Mouse (Mus musculus): ENCODE data around the gene Cdc16. TPM values are rescaled to one million over a fixed set of nuclear protein-coding genes. Genes with fewer than 3 reads are reported as not detected.
"Not testable (repeated sequence)": the region's sequence is repeated elsewhere in the genome, so short reads cannot be mapped to it uniquely, and the experiment has no call there.

The Cdc16 gene
- total RNA-seq (2015) = 55.3 and 56.4 TPM in 2 replicates
- 33.3 and 37.8 TPM in 2 replicates for total RNA-seq (2017)

DNA sequence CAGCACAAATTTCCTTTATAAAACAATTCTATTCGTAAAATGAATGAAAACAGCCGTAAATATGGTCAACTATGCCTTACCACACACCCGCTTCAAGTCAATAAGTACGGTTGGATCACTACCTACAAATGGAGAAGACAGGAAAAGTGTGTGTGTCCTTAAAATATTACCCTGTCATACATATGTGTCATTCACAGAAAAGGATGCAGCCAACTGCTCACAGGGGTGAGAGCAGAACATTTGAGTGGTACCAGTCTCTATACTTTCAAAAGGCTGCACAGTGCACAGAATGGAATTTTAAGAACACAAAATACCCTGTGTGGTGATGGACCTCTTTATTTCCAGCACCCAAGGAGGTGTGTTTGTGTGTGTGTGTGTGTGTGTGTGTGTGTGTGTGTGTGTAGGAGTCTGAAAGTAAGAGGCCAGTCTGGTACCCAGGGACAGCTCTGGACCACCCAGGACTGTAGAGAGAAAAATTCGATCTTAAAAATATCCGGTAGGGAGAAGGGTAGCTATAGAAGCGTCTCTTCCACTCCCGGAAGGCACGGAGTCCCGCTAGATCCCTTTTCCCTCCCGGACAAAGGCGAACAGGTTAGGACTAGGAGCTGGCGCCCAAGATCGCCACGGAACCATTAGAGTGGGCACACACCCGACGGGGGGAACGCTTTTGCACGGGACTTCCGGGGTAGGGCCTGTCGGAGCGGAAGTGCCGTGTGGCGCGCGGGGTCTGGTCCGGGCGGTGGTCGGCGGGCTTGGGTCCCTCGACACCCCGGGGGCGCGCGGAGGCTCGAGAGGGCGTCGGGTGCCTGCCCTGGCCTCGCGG is at the start of gene Cdc16:
Gene Cdc16 (plus strand): TSS at position 695 of the 823 bp plus-strand sequence.
- ATAC-seq (ENCODE audit: poor library complexity, severe bottlenecking) = peak; percentile 95

DNA sequence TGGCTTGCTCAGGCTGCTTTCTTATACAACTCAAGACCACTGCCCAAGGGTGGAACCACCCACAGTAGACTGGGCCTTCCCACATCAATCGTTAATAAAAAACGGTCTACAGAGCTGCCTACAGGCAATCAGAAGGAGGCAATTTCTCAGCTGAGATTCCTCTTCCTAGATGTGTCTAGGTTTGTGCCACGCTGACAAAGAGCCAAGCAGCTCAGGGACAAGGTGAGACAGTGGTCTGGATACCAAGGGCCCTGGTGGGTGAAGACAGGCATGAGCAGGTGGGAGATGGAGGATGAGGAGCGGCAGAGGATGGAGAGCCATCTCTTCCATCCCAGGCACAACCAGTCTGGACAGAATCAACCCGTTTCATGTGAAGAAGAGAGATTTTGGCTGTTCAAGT is 49.0 kb upstream of the Cdc16 start:
- ATAC-seq (ENCODE audit: poor library complexity, severe bottlenecking) = no peak

DNA sequence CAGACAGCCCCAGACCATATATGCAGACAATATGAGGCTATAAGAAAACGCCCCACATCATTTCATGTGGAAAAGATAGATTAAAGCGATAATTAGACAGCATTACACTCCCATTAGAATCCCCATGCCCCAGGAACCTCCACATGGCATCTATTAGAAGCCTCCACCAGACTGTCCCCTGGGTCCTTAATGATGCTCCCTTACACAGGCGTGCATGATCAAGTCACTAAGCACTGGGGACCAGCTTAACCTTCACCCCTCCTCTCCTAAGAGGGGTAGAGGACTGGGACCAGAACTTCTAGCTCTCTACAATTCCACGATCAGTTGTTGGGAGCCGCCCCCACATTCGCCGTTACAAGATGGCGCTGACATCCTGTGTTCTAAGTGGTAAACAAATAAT is 38.5 kb upstream of the Cdc16 start:
- no peak for ATAC-seq (ENCODE audit: poor library complexity, severe bottlenecking)

DNA sequence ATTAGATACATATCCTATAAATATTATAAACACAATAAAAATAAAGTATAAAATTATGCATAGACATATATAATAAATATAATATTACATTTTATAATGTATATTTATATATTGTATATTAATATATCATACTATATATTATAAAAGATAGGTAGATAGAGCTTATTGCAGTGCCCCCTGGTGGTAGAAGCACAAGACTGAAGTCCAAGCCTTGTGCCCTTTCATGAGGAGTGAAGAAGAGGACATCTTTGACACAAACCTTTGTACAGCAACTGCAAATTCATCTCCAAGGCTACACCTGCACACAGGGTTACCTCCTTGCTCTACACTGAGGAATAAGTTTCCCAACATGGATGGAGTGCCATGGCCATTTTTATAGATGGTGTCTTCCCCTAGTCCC is 31.8 kb upstream of the Cdc16 start:
- ATAC-seq (ENCODE audit: poor library complexity, severe bottlenecking) = peak; percentile 59

DNA sequence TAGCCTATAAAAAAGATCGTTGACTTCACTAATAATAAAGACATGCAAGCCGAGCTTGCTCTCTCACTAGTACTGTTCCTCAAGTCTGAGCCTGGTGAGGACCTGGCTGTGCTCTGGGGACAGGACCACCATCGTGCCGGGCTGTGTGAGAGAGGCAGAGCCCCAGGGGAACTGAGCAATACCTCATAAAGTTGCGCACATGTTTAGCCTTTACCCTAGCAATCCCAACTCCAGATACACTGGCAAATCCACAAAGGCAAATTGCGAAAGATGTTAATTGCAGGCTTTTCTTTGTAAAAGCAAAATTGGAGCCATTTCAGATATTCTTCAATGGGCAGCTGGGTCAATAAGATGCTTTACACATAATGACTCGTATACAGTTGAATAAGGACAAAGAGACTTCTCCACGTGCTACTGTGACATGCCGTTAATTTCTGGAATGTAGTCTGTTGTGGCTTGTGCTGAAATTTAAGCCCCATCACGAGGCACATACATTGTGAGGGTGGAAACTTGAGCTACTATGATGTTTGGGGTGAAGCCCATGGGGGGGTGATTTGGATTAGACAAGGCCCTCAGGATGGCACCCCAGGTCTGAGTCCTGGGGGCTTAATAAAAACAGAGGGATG is 29.9 kb upstream of the Cdc16 start:
- ATAC-seq (ENCODE audit: poor library complexity, severe bottlenecking) = no peak

DNA sequence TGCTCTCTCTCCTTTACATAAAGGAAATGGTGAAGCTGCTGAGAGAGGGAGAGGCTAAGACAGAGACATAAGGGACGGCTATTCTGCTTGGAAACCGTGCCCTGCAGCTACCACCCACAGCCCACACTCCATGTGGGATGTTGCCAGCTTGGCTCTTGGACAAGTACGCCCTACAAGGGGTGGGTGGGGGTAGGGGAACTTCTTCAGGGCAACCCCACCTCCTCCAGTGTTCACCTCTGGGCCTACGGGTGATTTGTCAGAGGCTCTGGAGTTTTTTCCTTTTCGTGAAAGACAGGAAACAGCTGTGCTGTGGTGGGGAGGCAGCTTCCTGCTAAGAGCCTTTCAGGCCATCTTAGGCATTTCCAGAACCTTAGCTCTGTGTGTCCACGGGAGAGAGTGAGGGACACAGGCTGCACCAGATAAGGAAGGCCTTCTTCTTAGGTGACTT is 17.1 kb upstream of the Cdc16 start:
- no peak for ATAC-seq (ENCODE audit: poor library complexity, severe bottlenecking)

DNA sequence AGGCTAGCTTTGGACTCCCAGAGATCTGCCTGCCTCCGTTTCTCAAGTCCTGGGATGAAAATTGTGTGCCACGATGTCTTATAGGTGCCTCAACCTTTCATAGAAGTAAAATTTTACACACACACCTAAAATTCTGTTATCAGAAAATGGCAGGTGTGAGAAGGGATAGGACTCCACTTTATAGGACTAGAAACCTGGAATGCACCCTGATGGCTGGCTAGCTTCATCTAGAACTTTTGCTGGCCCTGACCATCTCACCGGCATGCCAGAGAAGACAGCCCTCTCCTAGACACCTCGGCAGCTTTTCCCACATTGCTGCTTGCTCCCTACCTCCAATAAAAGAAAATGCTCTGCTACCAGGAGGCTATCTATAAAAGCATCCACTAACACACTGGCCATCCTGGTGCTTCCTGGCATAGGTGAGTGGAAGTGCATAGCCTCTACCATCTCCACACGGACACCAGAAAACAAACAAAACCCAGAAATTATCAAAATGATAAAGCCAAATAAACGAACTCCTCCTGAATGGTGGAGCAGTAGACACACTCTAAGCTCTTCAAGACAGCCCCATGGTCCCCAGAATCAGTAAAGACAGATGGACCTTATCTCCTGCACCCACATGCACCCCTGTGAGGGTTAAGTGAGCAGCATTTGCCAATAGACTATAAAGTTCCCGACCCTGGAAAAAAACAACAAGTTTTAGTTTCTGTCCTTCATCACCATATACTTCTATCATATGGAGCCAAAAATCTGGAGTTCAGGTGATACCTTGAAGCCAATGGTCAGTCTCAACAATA is 16.5 kb upstream of the Cdc16 start:
- ATAC-seq (ENCODE audit: poor library complexity, severe bottlenecking) = peak; percentile 30; the same call in 1 of the 2 replicates

DNA sequence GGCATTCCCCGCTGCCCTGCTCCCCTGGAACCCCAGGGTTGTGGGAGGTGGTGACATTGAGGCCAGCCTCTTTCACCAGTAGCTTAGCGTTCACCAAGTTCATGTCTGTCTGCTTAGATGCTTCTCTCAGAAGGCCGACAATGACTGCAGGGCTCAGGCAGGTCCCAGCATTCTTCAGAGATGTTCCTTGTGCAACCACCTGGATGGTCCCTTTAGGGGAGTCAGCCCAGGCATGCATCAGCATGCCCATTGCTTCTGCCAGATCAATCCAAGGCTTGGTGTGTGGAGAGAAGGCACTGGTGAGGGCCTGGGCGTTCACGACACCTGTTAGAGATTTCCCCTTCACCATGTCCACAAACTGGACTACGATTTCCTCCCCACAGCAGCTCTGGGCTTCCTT is 11.3 kb upstream of the Cdc16 start:
- not testable (repeated sequence) for ATAC-seq (ENCODE audit: poor library complexity, severe bottlenecking)

DNA sequence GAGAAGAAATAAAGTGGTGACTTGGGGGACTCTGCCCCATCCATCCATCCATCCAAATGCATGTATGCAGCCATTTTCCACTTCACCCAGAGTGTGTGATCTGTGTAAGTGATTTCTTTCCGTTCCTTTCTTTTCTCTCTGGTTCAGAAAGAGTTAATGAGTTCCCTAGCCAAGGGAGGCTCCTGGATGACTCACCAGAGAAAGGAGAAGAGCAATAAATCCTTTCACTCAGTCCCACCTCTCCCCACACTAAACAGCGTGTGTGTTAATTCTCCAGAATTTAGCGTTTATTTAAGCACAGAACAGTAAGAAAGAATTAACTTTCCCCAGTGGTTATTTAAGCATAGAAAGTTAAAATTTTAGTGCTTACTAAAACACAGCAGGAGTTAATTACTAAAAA is 9.8 kb upstream of the Cdc16 start:
- no peak for ATAC-seq (ENCODE audit: poor library complexity, severe bottlenecking)

DNA sequence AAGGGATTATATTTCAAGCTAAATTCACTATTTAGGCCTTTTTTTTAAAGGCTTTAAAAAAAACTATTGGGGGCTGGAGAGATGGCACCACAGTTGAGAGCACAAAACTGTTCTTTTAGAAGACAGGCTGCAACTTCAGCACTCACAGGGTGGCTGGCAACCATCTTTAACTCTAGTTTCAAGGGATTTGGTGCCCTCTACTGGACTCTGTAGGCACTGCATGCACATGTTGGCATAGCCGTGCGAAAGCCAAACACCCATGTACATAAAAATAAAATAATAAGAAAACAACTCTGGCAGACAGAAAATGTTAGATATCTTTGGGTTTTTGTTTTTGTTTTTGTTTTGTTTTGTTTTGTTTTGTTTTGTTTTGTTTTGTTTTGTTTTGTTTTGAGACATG is 3.8 kb upstream of the Cdc16 start:
- ATAC-seq (ENCODE audit: poor library complexity, severe bottlenecking) = peak; percentile 57

DNA sequence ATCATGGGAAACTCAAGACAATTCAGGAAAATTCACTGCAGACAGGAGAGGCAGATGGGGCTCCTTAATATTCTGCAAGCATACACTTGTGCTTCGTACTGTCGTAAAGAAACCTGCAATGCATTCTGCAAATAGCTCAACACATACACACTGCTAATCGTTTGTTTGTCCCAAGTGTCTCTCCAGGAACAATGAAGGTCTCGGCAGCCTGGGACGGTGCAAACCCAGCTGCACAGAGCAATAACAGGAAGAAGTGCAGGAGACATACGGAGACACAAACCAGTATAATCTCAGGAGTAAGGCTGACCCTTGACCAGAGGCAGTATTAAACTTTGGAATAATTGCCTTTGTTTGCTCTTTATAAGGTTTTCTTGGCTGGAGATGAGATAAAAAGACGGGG is 996 bp upstream of the Cdc16 start:
- no peak for ATAC-seq (ENCODE audit: poor library complexity, severe bottlenecking)

DNA sequence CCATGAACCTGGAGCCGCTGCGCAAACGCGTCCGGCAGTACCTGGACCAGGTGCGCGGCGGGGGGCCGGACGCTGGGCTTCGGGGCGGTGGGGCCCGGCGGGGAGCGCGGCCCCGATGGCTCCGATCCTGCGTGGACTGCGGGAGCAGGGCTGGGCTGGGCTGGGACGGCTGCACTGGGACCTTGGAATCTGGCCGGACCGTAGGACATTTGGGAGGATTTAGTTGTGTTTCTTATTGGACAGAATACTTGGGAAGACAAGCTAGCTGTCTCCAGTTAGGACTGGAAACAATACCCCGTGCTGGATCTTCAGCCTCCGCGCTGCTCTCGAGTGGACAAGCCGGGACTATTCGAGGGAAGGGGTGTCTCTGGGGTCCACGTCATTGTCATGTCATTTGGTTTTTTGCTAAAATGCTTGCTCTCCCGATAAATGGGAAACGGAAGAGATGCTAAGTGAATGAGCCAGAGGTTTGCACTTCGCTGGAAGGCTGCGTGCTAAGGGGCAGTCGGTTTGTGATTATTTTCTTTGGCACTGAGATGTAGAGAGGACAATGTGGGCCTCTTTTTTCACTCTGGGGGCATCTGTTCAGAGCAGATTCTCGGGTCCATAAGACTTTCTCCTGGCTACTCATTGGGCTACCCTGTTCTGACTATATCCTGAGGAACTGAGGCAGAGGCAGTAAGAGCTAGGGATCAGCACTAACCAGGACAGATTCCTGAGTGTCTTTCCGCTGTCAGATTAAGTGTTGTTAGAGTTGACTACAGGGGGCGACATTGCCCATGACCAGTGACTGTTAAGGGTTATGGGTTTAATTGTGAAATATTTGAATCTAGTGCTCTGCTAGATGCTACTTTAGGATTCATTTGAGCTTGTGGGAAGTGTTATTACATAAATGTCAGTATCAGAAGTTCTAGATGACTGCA is 590 bp downstream of the Cdc16 start:
- peak; percentile 68 for ATAC-seq (ENCODE audit: poor library complexity, severe bottlenecking)

DNA sequence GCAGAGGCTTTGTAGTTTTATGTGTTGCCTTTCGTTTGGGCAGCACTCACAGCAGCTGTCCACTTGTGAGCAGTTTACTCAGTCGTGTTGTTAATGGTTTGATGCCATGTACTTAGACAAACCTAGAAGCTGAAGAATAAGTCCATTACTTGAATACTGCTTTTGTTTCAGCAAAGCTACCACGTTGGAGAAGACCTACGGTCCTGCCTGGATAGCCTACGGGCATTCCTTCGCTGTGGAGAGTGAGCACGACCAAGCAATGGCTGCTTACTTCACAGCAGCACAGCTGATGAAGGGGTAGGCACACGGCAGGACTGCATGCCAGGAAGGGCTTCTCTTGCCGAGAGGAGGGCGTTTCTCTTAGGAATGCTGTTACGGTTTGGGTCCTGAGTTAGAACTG is 11.7 kb downstream of the Cdc16 start:
- ATAC-seq (ENCODE audit: poor library complexity, severe bottlenecking) = no peak

DNA sequence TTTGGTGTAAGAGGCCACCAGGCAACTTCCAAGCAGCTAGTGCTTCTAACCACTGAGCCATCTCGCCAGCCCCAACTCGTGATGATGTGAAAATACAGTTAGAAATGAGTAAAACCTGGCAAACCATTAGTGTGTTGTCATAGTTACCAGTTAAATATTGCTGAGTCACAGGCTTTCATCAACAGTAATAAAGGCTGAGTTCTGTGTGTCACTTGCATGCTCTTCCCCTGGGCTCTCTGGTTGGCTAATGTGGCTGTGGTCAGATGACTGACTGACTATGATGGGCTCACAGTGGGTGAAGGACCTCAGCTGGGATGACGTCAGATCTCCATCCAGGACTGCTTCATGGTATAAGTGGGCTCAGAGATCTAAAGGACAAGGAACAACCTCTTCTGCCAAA is 23.1 kb downstream of the Cdc16 start:
- no peak for ATAC-seq (ENCODE audit: poor library complexity, severe bottlenecking)

DNA sequence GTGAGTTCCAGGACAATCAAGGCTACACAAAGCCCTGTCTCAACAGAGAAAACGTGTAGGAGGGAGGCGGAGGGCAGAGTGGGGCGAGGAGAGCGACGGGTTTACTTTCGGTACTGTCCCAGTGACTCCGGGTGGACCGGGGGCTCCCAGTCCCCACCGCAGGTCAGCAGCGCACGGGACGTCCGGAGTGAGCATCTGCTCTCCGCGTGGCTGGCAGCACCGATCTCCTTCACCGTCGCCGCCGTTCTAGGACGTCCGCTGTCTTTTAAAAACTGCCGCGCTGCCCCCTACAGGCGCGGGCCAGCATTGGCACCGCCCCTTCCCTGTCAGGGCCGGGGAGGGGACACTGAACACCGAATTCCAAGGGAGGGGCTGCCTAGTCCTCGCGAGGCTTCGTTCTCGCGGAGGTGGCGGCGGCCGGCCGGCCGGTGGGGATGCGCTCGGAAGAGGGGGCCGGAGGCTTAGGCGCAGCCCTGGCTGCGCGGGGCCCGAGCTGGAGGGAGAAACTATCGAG is 27.8 kb downstream of the Cdc16 start, which contains the start of gene Upf3a:
Gene Upf3a (plus strand): TSS at position 366 of the 514 bp plus-strand sequence.
- peak; percentile 93 for ATAC-seq (ENCODE audit: poor library complexity, severe bottlenecking)

DNA sequence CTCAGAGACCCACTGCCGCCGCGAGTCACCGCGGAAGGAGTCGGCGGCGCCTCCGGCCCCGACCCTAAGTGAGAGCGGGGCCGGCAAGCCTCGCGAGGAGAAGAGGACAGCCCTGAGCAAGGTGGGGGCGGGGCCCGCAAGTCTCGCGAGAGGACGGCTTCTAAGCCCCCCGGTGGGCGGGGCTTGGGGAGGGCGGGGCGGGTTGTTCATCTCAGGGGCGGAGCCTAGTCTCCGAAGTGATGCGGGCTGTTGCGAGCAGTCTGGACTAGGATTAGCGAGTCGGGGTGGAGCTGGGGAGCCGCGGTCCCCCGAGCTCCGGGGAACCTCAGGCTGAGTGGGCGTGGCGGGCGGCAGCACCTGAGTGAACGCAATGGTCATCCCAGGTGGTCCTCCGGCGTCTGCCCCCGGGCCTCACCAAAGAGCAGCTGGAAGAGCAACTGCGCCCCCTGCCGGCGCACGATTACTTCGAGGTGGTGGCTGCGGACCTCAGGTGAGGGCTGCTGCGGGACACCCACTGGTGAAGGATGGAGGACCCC is 28.4 kb downstream of the Cdc16 start:
- ATAC-seq (ENCODE audit: poor library complexity, severe bottlenecking) = peak; percentile 81

DNA sequence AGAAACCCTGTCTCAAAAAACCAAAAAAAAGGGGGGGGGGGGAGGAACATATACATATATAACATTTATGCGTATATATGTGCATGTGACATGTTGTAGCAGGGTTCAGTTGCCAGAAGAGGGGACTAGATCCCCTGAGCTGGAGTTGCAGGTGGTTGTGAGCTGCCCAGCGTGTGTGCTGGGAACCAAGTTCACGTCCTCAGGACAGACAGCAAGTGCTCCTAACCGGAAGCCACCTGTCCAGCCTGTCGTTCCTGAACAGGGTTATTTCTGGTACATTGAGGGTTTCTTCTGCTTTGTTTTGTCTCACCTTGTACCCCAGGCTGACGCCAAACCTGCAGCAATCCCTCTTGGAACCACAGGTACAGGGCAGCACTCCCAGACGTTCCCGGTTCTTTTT is 32.1 kb downstream of the Cdc16 start:
- ATAC-seq (ENCODE audit: poor library complexity, severe bottlenecking) = no peak

DNA sequence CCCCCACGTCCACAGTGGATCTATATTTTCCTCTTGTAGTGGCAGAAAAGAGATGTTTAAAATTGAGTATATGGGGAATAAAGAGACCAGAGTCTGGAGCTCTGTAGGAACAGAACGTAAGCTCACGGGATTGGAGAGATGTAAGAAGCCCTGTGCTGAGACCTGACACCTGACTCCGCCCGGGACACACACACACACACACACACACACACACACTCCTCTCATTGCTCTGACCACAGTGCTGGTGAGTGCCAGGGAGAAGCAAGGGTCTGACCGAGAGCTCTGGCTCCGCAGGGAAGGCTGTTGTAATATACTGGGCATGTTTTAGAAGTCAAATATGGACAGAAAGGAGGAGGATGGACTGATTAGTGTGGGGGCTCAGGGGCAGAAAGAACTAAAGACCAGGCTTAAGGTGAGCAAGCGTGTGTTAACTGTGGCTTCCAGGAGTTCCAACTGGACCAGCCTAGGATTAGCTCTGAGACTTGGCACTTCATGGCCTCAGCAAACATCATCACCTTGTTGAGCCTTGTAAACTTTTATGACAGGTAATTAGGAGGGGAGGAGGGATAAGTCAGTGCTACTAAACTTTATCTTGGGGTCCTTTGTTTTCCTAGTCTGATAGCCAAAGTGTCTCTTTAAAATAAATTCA is 35.7 kb downstream of the Cdc16 start:
- no peak for ATAC-seq (ENCODE audit: poor library complexity, severe bottlenecking)

DNA sequence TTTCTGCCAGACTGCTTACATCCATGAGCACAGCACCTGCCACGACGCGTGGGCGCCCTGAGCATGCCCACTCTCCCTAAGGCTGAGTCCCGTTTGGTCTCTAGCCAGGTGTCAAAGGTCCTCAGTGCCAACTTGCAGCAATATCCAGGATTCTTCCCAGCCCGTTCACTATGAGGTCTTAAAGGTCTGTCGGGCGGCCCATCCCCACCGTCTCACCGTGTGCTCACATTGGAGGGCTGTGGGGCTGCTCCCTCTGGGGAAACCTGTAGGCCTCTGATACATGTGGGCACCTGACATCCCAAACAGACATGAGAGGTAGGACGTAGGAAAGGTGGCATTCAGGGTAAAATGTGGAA is 36.2 kb downstream of the Cdc16 start:
- no peak for ATAC-seq (ENCODE audit: poor library complexity, severe bottlenecking)

Measured in megakaryocyte, adult 5-6 weeks (primary cell).